Mouse (Mus musculus) layer of hippocampus, postnatal 25 days (tissue): ENCODE measurements around the gene Parvg. TPM values are rescaled to one million over a fixed set of nuclear protein-coding genes. Genes with fewer than 3 reads are reported as not detected.
"Not testable (repeated sequence)": the region's sequence is repeated elsewhere in the genome, so short reads cannot be mapped to it uniquely, and the experiment has no call there.

Source experiments
- DNase-seq, 2 experiments: peaks; one replicate each; pipeline ENCODE4 v3.0.0; 2022; ENCODE audit warnings: mixed read lengths in 2 of 2, low spot score in 1 of 2; ENCODE audit errors: extremely low spot score in 1 of 2
- total RNA-seq, 2 experiments: library from RNA; stranded (reverse); gene quantifications; 2 replicates each; pipeline ENCODE4 v1.2.3; 2021

Gene Parvg
- total RNA-seq = 10 to 100 TPM; 15.8 to 19.2 TPM

GRCm38 (mm10) chr15:84323966-84324869 is at the start of gene Parvg:
Gene Parvg, plus strand, starts transcription at chr15:84324026.
- DNase-seq = no peak

GRCm38 (mm10) chr15:84276066-84276465 is 47.8 kb upstream of the Parvg start:
- DNase-seq = no peak

GRCm38 (mm10) chr15:84278091-84278490 is 45.7 kb upstream of the Parvg start:
- no peak for DNase-seq

- DNase-seq = no peak
Measured at GRCm38 (mm10) chr15:84278656-84279055, 45.2 kb upstream of the Parvg start.

- DNase-seq = no peak
Measured at GRCm38 (mm10) chr15:84280309-84280708, 43.5 kb upstream of the Parvg start.

GRCm38 (mm10) chr15:84280712-84281347 is 43.0 kb upstream of the Parvg start:
- DNase-seq = no peak

GRCm38 (mm10) chr15:84282206-84283085 is 41.4 kb upstream of the Parvg start:
- no peak for DNase-seq

GRCm38 (mm10) chr15:84284059-84284458 is 39.8 kb upstream of the Parvg start:
- DNase-seq = peak in 1 of 2 experiments; percentile 61

- no peak for DNase-seq
Measured at GRCm38 (mm10) chr15:84285453-84285852, 38.4 kb upstream of the Parvg start.

- DNase-seq = not testable (repeated sequence)
Measured at GRCm38 (mm10) chr15:84288953-84289352, 34.9 kb upstream of the Parvg start.

GRCm38 (mm10) chr15:84291097-84291496 is 32.7 kb upstream of the Parvg start:
- DNase-seq = no peak

GRCm38 (mm10) chr15:84293590-84293989 is 30.2 kb upstream of the Parvg start:
- no peak for DNase-seq

GRCm38 (mm10) chr15:84294391-84294790 is 29.4 kb upstream of the Parvg start:
- DNase-seq = no peak

- DNase-seq = no peak
Measured at GRCm38 (mm10) chr15:84295225-84295624, 28.6 kb upstream of the Parvg start.

- no peak for DNase-seq
Measured at GRCm38 (mm10) chr15:84297454-84297853, 26.4 kb upstream of the Parvg start.

- DNase-seq = peak in 1 of 2 experiments; percentile 48
Measured at GRCm38 (mm10) chr15:84298804-84299370, 24.9 kb upstream of the Parvg start.

GRCm38 (mm10) chr15:84299662-84300333 is 24.0 kb upstream of the Parvg start:
- DNase-seq = no peak

- no peak for DNase-seq
Measured at GRCm38 (mm10) chr15:84300591-84300990, 23.2 kb upstream of the Parvg start.

- DNase-seq = no peak
Measured at GRCm38 (mm10) chr15:84301026-84301425, 22.8 kb upstream of the Parvg start.
